Mouse (Mus musculus): ENCODE data around the gene Vmac.

GRCm38 (mm10) chr17:56763741-56764250 is 46.0 kb upstream of the Vmac start:
- TF ChIP-seq POLR2A (IDR thresholded peaks at IDR 0.05; ENCODE audit: control insufficient read depth, extremely low read depth, insufficient read depth, low read length, poor library complexity), result no peak
- no peak for TF ChIP-seq CTCF (IDR thresholded peaks at IDR 0.05; ENCODE audit: borderline replicate concordance, control insufficient read depth, extremely low read depth, insufficient read depth, low read length, poor library complexity)

Measured in thymus, adult 2 months (tissue).